Mouse (Mus musculus) gastrocnemius, adult 18-20 months (tissue): ENCODE data around the gene Arpc1a. TPM values are rescaled to one million over a fixed set of nuclear protein-coding genes. Genes with fewer than 3 reads are reported as not detected.
"Not testable (repeated sequence)": the region's sequence is repeated elsewhere in the genome, so short reads cannot be mapped to it uniquely, and the experiment has no call there.

ENCODE experiments used
- DNase-seq: peaks from one replicate; pipeline ENCODE4 v3.0.0; 2021; ENCODE audit warnings: low spot score
- long read RNA-seq, 2 experiments: library from polyadenylated mRNA; stranded (forward); transcript quantifications; one replicate each; pipeline ENCODE4 v2.0.0; 2021
- total RNA-seq, 2 experiments: library from RNA; stranded (reverse); gene quantifications; 2 replicates each; pipeline ENCODE4 v1.2.3; 2021

Arpc1a gene
- total RNA-seq: 10 to 100 TPM; 23.6 to 30.9 TPM
- long read RNA-seq, experiment 1, transcript Arpc1a-201 (10 exons, 1,632 nt): major isoform, 24 of 30 reads
- long read RNA-seq, experiment 1, partial matches to known transcripts: 6 of 30 reads
- long read RNA-seq, experiment 1, other reads (novel, unspliced or antisense): 0 of 30 reads
- long read RNA-seq, experiment 2, transcript Arpc1a-201 (10 exons, 1,632 nt): major isoform, 19 of 28 reads
- long read RNA-seq, experiment 2, partial matches to known transcripts: 6 of 28 reads
- long read RNA-seq, experiment 2, other reads (novel, unspliced or antisense): 2 of 28 reads

DNA sequence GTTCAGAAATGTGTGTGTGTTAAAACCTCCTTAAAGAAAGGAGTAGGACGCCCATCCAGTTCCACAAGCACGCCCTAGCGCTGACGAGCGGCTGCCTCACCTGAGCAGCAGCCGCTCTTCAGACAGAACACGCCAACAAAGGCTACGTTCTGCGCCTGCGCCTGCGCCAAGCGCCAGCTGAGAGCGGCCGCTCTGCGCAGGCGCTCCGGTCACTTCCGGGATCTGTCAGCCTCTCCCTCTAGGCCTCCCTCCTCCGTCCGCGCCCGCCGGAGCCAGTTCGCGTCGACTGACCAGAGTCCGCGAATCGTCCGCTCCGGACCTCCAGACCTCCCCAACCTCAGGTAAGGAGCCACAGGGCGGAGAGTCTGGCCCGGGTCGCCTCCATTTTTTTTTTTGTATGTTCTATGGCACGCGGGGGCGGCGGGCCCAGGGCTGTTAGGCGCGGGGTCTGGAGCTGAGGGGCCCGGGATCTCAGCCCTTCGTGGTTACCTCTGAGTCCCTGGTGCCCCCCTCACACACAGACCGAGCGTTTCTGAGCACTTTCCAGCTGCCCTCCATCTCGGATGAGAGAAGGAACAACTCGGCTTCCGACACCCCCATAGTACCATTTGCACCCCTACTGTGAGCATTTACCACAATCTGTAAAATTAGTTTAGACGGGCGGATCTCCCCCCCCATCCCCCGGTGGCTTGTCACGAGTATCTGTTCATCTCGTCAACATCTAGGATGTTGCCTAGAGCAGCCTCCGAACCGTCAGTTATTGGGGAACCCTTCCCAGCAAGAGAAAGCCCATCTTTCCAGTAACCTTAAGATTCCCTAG lies at the start of gene Arpc1a, which contains the start of gene Kpna7:
Gene Arpc1a (plus strand): TSS at position 199 of the 820 bp plus-strand sequence.
Gene Kpna7 (minus strand): TSS at position 399 of the 820 bp plus-strand sequence.
- peak; percentile 90 for DNase-seq

- no peak for DNase-seq
These were observed 42.0 kb upstream of the Arpc1a start for GRCm38 (mm10) chr5:145041628-145042027.

- DNase-seq: not testable (repeated sequence)
These were observed 40.9 kb upstream of the Arpc1a start, which contains the start of gene 1700018F24Rik for GRCm38 (mm10) chr5:145042690-145043089. Gene 1700018F24Rik, plus strand, starts transcription at chr5:145042990.

- not testable (repeated sequence) for DNase-seq
These were observed 29.4 kb upstream of the Arpc1a start for GRCm38 (mm10) chr5:145054187-145054586.

GRCm38 (mm10) chr5:145057907-145058306 lies 25.7 kb upstream of the Arpc1a start:
- DNase-seq: no peak

DNA sequence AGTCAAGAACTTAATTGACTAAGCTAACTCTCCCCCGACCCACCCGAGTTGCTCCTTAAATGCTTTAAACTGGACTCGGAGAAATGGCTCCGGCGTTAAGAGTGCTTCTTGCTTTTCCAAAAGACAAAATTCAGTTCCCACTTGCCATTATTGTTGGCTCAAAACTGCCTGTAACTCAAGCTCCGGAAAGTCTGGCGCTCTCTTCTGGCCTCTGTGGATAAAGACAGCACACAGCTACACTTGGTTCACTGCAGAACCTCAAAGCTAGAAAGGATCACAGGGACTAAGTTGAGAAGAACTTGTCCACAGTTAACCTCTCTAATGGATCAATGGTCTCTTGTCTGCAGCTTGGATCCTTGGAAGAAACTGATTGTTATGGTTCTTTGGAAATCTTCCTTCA lies 24.9 kb upstream of the Arpc1a start:
- DNase-seq: no peak

DNA sequence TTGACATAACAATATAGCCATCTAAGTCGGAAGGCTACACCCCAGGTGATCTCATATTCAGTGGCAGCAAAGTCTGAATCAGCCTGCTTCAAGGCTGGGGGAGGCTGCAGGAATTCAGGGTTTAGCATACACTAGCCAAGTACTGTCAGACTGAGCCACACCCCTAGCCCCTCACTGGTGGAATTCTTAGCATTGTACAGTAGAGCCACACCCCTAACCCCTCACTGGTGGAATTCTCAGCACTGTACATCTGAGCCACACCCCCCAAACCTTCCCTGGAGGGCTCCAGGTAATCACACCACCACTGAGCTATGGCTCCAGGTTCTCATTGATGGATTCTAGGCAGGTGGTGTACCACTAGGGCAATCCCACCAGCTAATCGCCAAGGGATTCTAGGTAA lies 24.1 kb upstream of the Arpc1a start:
- DNase-seq: no peak

DNA sequence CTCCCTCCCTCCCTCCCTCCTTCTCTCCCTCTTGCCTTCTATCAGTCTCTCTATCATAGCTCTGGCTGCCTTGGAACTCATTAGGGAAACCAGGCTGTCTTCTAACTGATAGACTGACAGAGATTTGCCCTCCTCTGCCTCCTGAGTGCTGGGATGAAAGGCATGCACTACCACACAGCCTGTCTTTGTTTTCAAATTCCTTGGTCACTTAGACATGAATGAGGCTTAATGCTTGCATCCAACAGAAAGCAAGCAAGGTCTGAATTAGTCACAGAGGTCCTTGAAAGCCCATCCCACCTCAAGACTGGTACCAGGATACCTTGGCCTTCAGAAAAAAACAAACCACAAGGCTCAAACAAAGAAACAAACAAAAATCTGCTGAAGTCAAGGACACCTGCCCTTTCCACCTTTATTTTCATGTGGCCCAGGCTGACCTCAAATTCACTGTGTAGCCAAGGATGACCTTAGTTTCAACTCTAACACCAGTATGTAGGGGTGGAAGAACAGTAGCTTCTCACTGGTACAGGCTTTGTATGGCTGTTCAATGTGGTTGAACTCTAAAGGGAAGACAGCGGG lies 18.8 kb upstream of the Arpc1a start:
- no peak for DNase-seq

DNA sequence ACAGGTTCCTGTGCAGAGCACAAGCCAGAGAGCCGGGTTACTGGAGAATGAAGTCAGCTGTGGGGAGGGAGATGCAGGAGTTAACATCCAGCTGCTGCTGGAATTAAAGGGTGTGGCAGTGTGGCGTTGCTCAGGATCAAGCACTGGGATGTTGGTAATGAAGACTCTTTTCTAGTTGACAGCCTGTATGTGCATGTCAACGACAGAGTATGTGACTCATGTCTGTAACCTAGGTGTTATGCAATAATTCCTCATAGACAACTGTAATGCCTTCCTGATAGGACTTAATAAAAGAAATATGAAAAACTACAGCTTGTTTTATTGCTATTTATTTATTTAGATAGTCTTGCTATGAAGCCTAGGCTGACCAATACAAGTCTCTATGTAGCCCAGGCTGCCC lies 14.8 kb upstream of the Arpc1a start:
- DNase-seq: no peak

DNA sequence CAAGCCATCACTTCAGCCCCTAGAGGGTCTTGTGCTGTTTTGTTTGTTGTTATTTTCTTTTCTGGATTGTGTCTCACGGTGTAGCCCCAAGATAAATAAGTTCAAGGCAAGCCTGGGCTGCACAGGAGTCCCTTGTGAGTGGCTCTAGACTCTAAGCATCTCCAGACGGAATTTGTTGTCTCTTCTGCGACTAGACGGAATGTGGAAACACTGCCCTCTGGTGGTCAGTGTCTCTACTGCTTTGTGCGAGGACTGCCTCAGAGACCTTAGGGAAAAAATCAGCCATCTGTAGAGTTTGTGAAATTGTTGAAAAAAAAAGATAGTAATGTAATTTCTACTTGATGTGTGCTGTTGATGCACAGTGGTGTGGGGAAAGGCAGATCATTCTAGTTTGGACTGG lies 13.9 kb upstream of the Arpc1a start:
- peak; percentile 68 for DNase-seq

GRCm38 (mm10) chr5:145071342-145071741 lies 12.3 kb upstream of the Arpc1a start:
- DNase-seq: no peak

DNA sequence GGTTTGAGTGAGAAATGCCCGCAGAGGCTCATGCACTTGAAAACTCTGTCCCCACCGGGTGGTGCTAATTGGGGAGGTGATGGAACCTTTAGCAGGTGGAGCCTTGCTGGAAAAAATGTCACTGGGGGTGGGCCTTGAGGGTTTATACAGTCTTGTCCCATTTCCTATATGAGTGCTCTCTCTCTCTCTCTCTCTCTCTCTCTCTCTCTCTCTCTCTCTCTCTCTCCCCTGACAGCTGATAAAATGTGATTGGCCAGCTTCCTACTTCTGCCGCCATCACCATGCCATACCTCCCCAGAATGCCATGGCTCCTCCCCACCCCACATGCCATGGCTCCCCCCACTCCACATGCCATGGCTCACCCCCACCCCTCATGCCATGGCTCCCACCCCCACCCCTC lies 8.5 kb upstream of the Arpc1a start:
- DNase-seq: no peak

DNA sequence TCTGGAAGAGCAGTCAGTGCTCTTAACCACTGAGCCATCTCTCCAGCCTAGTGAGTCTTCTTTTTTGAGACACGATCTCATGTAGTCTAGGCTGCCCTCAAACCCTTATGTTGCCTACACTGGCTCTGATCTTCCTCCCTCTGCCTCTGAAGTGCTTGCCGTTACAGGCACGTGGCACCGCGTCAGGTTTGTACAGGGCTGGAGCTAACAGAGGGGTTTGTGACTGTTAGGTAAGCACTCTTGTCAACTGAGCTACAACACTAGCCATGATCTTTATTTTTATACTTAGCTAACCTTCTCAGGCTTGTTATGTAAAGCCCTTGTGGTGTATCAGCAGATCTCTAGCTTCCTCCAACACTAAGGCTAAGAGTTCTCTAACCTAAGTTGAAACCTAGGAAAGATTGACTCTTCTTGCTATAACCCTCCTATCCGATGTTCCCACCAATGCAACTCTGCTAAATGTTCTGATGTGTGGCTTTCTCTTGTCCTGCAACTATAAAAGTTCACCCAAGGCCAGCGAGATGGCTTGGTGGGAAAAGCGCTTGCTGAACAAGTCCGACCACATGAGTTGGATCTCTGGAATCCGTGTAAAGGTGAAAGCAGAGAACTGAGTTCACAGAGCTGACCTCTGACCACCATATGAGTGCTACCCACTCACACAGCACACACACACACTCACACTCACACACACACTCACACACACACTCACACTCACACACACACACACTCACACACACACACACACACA lies 1.6 kb upstream of the Arpc1a start:
- no peak for DNase-seq

DNA sequence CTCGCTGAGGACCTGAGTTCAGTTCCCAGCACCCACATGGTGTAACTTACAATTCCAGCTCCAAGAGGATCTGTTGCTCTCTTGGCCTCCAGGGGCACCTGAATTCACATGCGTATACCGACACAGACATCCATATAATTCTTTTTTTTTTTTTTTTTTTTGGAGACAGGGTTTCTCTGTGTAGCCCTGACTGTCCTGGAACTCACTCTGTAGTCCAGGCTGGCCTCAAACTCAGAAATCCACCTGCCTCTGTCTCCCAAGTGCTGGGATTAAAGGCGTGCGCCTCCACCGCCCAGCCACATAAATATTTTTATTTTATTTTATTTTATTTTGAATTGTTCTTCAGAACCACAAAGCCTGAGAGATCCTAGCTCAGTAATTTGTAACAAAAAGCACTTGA lies 429 bp upstream of the Arpc1a start:
- DNase-seq: not testable (repeated sequence)

GRCm38 (mm10) chr5:145084822-145085221 lies 1.2 kb downstream of the Arpc1a start:
- DNase-seq: no peak

GRCm38 (mm10) chr5:145088186-145088585 lies 4.6 kb downstream of the Arpc1a start:
- no peak for DNase-seq

DNA sequence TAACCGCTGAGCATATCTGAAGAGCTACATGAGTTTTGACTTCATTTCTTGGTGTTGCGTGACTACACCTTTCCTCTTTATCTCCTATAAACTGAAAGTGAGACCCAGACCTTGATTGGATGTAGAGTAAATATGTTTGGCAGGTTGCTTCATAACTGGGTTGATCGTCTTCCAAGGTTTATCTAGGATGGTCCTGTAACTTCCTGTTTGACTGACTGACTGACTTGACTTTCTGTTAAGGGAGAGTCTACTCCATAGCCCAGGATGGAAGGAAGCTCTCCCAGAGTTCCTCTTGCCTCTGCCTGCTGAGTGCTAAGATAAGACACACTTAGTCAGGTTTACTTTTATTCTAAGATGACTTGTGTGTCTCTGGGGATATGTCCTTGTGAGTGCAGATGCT lies 6.2 kb downstream of the Arpc1a start:
- no peak for DNase-seq

- no peak for DNase-seq
These were observed 12.6 kb downstream of the Arpc1a start for GRCm38 (mm10) chr5:145096195-145096594.

DNA sequence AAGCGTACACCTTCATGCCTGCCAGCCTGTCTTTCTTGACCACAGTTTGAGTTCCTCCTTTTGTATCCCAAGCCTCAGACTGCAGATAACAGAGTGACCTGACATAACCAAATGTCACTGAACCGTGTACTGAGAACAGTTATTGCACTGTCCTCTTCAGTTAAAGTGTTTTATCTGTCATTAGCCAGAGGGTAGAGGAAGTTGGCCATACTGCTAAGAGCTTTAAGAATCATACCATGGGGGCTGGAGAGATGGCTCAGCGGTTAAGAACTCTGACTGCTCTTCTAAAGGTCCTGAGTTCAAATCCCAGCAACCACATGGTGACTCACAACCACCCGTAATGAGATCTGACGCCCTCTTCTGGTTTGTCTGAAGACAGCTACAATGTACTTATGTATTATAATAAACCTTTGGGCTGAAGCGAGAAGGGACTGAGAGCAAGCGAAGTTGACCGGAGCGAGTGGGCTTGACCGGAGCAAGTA lies 14.8 kb downstream of the Arpc1a start:
- no peak for DNase-seq

DNA sequence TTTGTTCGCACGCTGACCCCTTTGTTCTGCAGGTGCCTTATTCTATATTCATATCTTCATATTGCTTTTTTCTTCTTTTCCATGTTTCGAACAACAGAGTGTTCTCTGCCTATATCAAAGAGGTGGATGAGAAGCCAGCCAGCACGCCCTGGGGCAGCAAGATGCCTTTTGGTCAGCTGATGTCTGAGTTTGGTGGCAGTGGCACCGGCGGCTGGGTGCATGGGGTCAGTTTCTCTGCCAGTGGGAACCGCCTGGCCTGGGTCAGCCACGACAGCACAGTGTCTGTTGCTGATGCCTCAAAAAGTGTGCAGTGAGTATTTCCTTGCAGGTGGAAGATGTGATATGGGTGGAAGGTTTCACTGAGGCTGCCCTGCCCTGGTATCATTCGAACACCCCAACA lies 17.3 kb downstream of the Arpc1a start:
- no peak for DNase-seq

DNA sequence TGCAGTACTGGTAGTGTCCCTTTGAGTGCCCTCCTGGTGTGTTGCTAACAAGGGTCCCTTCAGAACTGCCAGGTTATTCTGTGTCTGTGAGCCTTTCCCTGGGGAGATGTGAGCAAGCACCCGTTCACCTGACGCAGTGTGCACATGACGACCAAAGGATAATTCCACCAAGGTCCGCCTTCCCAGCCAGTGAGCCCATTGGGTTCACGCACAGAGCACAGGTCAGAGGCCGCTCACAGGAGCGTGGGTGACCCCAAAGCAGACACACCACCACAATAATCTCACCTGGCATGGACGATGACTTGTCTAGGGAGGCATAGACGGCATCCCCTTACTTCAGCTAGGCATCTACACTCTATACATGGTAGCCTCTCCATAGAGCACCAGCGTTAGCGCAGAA lies 17.8 kb downstream of the Arpc1a start:
- DNase-seq: not testable (repeated sequence)
